Mouse (Mus musculus) cerebellum, adult 2 months (tissue): ENCODE results near the gene Rpl23. TPM values are rescaled to one million over a fixed set of nuclear protein-coding genes. Genes with fewer than 3 reads are reported as not detected.
A peak's percentile ranks its signal among the peaks of the same experiment; 100 is the strongest.

Source experiments
- DNase-seq, 2 experiments: peaks; one replicate each; pipeline ENCODE4 v3.0.0; 2021
- H3K27ac ChIP-seq: fragments of 200-500 bp; 2 replicates; pipeline ENCODE4 v1.5.1; 2012; ENCODE audit warnings: low read length, control low read depth, inconsistent platforms; ENCODE audit not compliant: insufficient read depth
- H3K27me3 ChIP-seq: fragments of 200-500 bp; 2 replicates; pipeline ENCODE4 v1.6.1; 2012; ENCODE audit warnings: inconsistent platforms, mild to moderate bottlenecking, low read length, moderate library complexity; ENCODE audit not compliant: control insufficient read depth, insufficient read depth
- H3K4me1 ChIP-seq: fragments of 200-500 bp; 2 replicates; pipeline ENCODE4 v1.6.1; 2011; ENCODE audit warnings: low read length; ENCODE audit not compliant: control insufficient read depth, insufficient read depth
- H3K4me3 ChIP-seq: fragments of 200-500 bp; replicated peaks from 2 replicates; pipeline ENCODE3; 2011; ENCODE audit warnings: mild to moderate bottlenecking, low read depth, low read length, control low read depth; ENCODE audit not compliant: insufficient read depth
- CTCF ChIP-seq: fragments of 200-500 bp; IDR thresholded peaks from 2 replicates; pipeline ENCODE4 v1.5.1; 2011; ENCODE audit warnings: low read depth, mild to moderate bottlenecking, control low read depth, low read length, moderate library complexity, borderline replicate concordance; ENCODE audit not compliant: insufficient read depth
- POLR2A ChIP-seq: fragments of 200-500 bp; IDR thresholded peaks from 2 replicates; pipeline ENCODE4 v1.6.1; 2011; ENCODE audit warnings: low read length, control low read depth, borderline replicate concordance; ENCODE audit not compliant: insufficient read depth
- WGBS: fragments of 180-500 bp; shearing (Covaris S2); methylation state at CpG from one replicate; pipeline ENCODE4 v1.1.7; 2018; 5-methylcytosine and 5-hydroxymethylcytosine counted together
- polyA plus RNA-seq: library from polyadenylated mRNA; depleted of rRNA; stranded (reverse); fragments of >200 nt; gene quantifications from 2 replicates; pipeline ENCODE4 v1.2.3, GENCODE M21; 2012

Rpl23 gene
- polyA plus RNA-seq, 1 experiment, result 281 TPM

- TF ChIP-seq POLR2A (no peak), CTCF (no peak)
- peaks cover 50% of the 10 kb centered on the region for H3K4me1 ChIP-seq
- peak in 1 of 2 experiments; percentile 50 for DNase-seq
- no peak overlapping the region for H3K4me3 ChIP-seq
- 17% methylated on average over 4 of the region's 4 CpGs for WGBS
- H3K27ac ChIP-seq, result peak overlapping the region; percentile 26
- no peaks in the 10 kb centered on the region for H3K27me3 ChIP-seq
Measured at GRCm38 (mm10) chr11:97818571-97818970, 36.3 kb upstream of the Rpl23 start.

GRCm38 (mm10) chr11:97818003-97818402, 35.8 kb upstream of the Rpl23 start:
- H3K4me3 ChIP-seq, result no peak overlapping the region
- no peaks in the 10 kb centered on the region for H3K27me3 ChIP-seq
- DNase-seq, result no peak
- TF ChIP-seq POLR2A (no peak), CTCF (no peak)
- WGBS, result 51% methylated on average over 6 of the region's 6 CpGs
- peaks cover 51% of the 10 kb centered on the region for H3K4me1 ChIP-seq
- H3K27ac ChIP-seq, result 0 out of 2 replicates have a peak overlapping the region, but pooled peaks have one; percentile 26

DNA sequence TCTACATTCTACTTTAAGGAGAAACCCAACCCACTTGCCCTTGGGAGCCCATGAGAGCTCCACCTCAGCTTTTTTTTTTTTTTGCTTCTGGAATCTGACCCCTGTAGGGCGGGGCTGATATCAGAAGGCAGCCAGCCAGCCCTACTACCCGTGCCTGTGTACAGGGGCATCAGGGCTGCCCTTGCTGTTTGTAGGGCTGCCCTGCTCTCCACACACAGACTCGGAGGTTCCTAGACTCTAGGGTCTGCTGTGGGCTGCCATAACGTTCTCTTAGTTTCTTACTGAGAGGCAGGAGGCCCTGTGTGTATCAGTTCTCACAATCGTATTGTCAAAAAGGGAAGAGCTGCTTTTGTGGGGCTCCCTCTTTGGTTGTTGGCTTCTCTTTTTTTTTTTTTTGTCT, 35.1 kb upstream of the Rpl23 start:
- no peak for DNase-seq
- Histone ChIP-seq H3K27ac (no peak overlapping the region), H3K4me1 (peaks cover 51% of the 10 kb centered on the region), H3K27me3 (no peaks in the 10 kb centered on the region), H3K4me3 (no peak overlapping the region)
- 77% methylated on average over 5 of the region's 5 CpGs for WGBS
- no peak for TF ChIP-seq CTCF
- no peak for TF ChIP-seq POLR2A

DNA sequence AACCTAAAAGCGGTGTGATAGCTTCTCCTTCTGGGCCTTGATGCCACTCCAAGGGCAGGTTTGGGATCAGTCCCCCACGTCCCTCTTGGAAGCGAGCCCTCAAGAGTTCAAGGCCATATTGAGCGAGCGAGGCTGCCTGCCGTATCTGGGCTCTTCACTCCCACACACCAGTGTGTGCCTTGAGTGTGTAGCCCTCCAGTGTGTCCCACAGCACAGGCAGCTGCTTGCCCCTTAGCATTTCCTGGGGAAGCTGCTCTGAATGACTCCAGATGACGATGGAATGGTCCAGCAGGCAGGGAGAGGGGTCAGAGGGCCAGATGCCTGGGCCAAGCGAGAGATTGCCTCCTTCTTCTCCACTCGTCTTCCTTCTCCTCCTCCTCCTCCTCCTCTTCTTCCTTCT, 34.7 kb upstream of the Rpl23 start:
- Histone ChIP-seq H3K4me3 (no peak overlapping the region), H3K4me1 (peaks cover 51% of the 10 kb centered on the region), H3K27me3 (no peaks in the 10 kb centered on the region), H3K27ac (no peak overlapping the region)
- no peak for DNase-seq
- 66% methylated on average over 9 of the region's 9 CpGs for WGBS
- no peak for TF ChIP-seq CTCF
- no peak for TF ChIP-seq POLR2A

DNA sequence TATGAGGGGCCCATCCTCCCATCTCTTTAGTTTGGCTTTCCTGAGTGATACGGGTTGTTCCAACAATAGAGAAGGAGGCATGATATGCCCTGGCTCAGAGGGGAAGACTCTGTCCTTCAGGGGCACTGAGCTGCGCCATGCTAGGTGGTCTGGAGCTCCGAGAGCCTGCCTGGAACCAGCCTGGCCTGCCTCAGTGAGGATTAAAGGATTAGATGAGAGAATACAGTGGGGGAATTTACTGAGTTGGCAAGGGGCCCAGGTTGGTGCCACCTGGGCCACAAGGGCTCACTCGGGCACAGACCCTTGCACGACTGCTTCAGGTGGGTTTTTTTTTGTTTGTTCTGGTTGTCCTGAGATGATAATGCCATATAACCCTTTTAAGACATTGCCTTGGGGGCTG, 33.9 kb upstream of the Rpl23 start:
- H3K27ac ChIP-seq, result peak overlapping the region; percentile 50
- no peaks in the 10 kb centered on the region for H3K27me3 ChIP-seq
- no peak for DNase-seq
- TF ChIP-seq POLR2A (no peak), CTCF (no peak)
- H3K4me1 ChIP-seq, result peaks cover 57% of the 10 kb centered on the region
- 38% methylated on average over 5 of the region's 5 CpGs for WGBS
- H3K4me3 ChIP-seq, result no peak overlapping the region

DNA sequence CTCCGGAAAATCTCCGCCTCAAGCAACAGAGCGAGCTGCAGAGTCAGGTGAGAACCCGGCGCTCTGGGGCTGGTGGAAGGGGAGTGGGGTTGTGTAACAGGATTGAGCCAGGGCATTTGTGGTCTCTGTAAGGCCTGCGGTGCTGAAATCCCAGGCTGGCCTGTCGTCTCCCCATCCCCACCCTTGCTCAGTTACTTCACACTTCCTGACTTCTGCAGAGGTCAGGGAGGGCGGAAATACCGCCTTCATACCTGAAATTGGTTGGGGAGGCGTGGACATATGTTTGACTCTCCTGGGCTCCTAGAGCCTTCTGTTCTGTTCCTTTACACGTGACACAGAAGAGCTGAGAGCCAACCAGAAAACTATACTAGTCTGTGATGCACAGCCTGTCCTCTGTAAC, 33.5 kb upstream of the Rpl23 start:
- H3K4me1 ChIP-seq, result peaks cover 54% of the 10 kb centered on the region
- no peak for DNase-seq
- no peak overlapping the region for H3K4me3 ChIP-seq
- TF ChIP-seq POLR2A, result no peak
- TF ChIP-seq CTCF, result no peak
- H3K27ac ChIP-seq, result peak overlapping the region; percentile 50; the same call in 1 of the 2 replicates
- 52% methylated on average over 11 of the region's 11 CpGs for WGBS
- H3K27me3 ChIP-seq, result no peaks in the 10 kb centered on the region

- no peak for TF ChIP-seq CTCF
- no peak for TF ChIP-seq POLR2A
- H3K4me3 ChIP-seq, result no peak overlapping the region
- no peak for DNase-seq
- no peaks in the 10 kb centered on the region for H3K27me3 ChIP-seq
- H3K27ac ChIP-seq, result no peak overlapping the region
- WGBS, result 38% methylated on average over 17 of the region's 17 CpGs
- H3K4me1 ChIP-seq, result peaks cover 63% of the 10 kb centered on the region
Measured at GRCm38 (mm10) chr11:97813746-97814515, 31.7 kb upstream of the Rpl23 start.

DNA sequence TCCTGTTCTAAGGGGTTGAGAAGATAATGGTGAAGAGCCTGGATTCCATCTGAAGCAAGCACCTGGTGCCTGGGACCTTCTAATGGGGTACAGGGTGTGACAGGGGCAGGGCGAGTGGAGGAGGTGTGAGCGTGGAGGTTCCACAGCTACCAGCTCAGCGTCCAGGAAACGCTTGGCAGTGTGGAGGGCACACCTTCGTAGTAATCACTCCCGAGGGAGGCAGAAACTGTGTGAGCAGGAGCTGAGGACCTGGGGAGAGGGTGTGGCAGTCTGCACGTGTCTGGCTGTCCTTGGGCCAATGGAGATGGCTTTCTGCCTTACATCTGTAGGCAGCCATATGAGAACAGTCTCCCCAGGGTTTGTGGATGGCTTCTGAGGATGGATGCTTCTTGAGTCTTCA, 30.8 kb upstream of the Rpl23 start:
- H3K4me3 ChIP-seq, result no peak overlapping the region
- no peaks in the 10 kb centered on the region for H3K27me3 ChIP-seq
- TF ChIP-seq POLR2A (no peak), CTCF (no peak)
- no peak overlapping the region for H3K27ac ChIP-seq
- DNase-seq, result no peak
- WGBS, result 31% methylated on average over 7 of the region's 7 CpGs
- H3K4me1 ChIP-seq, result peaks cover 63% of the 10 kb centered on the region
